Mouse (Mus musculus) granulocyte monocyte progenitor cell, adult 5-6 weeks (primary cell): ENCODE measurements around the gene Ccl9. TPM values are rescaled to one million over a fixed set of nuclear protein-coding genes. Genes with fewer than 3 reads are reported as not detected.

Experiments
- ATAC-seq: replicated peaks from 2 replicates; pipeline ENCODE4 v1.8.0; 2016; ENCODE audit warnings: mild to moderate bottlenecking, moderate TSS enrichment, inconsistent platforms; ENCODE audit not compliant: poor library complexity, severe bottlenecking
- total RNA-seq, 2 experiments: library from RNA; stranded (forward) in 1 of 2; stranded (reverse) in 1 of 2; fragments of 200-712, 200-1000 nt in 1 of 2; fragments of >200 nt in 1 of 2; fragmentation: Nextera tagmentation in 1 of 2; gene quantifications; 2 replicates each; pipeline ENCODE4 v1.2.3; 2014 to 2017

Ccl9 gene
- total RNA-seq (2014; fragmentation: Nextera tagmentation) (189 and 190 TPM in 2 replicates), total RNA-seq (2017) (110 and 159 TPM in 2 replicates)

GRCm38 (mm10) chr11:83578186-83578760, at the start of gene Ccl9:
Ccl9 (minus strand) TSS chr11:83578636.
- ATAC-seq, result peak; percentile 58

- ATAC-seq, result no peak
These were observed 45.1 kb upstream of the Ccl9 start for GRCm38 (mm10) chr11:83623586-83623985.

GRCm38 (mm10) chr11:83619037-83619436, 40.6 kb upstream of the Ccl9 start:
- peak; percentile 79 for ATAC-seq

GRCm38 (mm10) chr11:83618238-83618637, 39.8 kb upstream of the Ccl9 start:
- ATAC-seq, result peak; percentile 79

- ATAC-seq, result peak; percentile 68
These were observed 38.1 kb upstream of the Ccl9 start for GRCm38 (mm10) chr11:83616586-83616985.

GRCm38 (mm10) chr11:83610900-83611299, 32.5 kb upstream of the Ccl9 start:
- ATAC-seq, result peak; percentile 65

GRCm38 (mm10) chr11:83606396-83606795, 28.0 kb upstream of the Ccl9 start:
- ATAC-seq, result no peak

GRCm38 (mm10) chr11:83605535-83605934, 27.1 kb upstream of the Ccl9 start:
- peak; percentile 79 for ATAC-seq

- ATAC-seq, result peak; percentile 60
These were observed 26.3 kb upstream of the Ccl9 start for GRCm38 (mm10) chr11:83604698-83605097.

GRCm38 (mm10) chr11:83603399-83603798, 25.0 kb upstream of the Ccl9 start:
- ATAC-seq, result no peak

- ATAC-seq, result peak; percentile 44
These were observed 22.1 kb upstream of the Ccl9 start for GRCm38 (mm10) chr11:83600576-83600975.

- no peak for ATAC-seq
These were observed 20.6 kb upstream of the Ccl9 start for GRCm38 (mm10) chr11:83598991-83599390.

GRCm38 (mm10) chr11:83598207-83598837, 19.9 kb upstream of the Ccl9 start:
- ATAC-seq, result peak; percentile 82

- no peak for ATAC-seq
These were observed 19.4 kb upstream of the Ccl9 start for GRCm38 (mm10) chr11:83597796-83598195.

- ATAC-seq, result peak; percentile 73
These were observed 17.4 kb upstream of the Ccl9 start for GRCm38 (mm10) chr11:83595669-83596455.

GRCm38 (mm10) chr11:83593453-83593852, 15.0 kb upstream of the Ccl9 start:
- peak; percentile 77 for ATAC-seq

- peak; percentile 66 for ATAC-seq
These were observed 14.4 kb upstream of the Ccl9 start, which contains the start of gene Ccl6 for GRCm38 (mm10) chr11:83592853-83593252. Ccl6 (minus strand) TSS chr11:83593087.

GRCm38 (mm10) chr11:83584232-83584631, 5.8 kb upstream of the Ccl9 start:
- peak; percentile 44 for ATAC-seq

- ATAC-seq, result no peak
These were observed 5.0 kb upstream of the Ccl9 start for GRCm38 (mm10) chr11:83583450-83583754.

- ATAC-seq, result no peak
These were observed 4.4 kb upstream of the Ccl9 start for GRCm38 (mm10) chr11:83582626-83583449.
